Mouse (Mus musculus) heart, postnatal 0 days (tissue): ENCODE measurements around the gene Pld1.

Experiments used
- CTCF ChIP-seq: IDR thresholded peaks from 2 replicates; pipeline ENCODE4 v1.5.1; 2016; ENCODE audit warnings: antibody characterized with exemption, control low read depth, low read depth
- EP300 ChIP-seq: IDR thresholded peaks from 2 replicates; pipeline ENCODE4 v1.6.1; 2016; ENCODE audit warnings: antibody characterized with exemption, low read depth

DNA sequence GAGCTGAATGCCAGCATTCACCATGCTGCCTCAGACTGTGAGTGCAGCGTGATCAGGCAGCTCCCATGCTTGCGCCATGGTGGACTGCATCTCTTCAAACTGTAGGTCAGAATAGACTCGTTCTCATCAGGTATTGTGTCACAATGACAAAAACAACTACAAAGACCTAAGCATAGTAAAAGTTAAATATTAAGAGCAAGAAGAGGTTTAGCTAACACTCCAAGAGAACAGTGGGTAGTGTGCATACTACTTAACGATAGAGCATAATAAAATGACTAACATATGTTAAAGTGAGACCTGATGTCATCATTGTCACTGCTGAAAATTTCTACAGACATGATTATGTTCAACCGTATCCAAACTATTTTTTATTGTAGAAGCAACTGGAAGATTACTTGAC, 92.4 kb downstream of the Pld1 start:
- TF ChIP-seq EP300 (no peak), CTCF (no peak)
